Mouse (Mus musculus) liver, embryonic 14.5 days (tissue): ENCODE measurements around the gene Fhod1. TPM values are rescaled to one million over a fixed set of nuclear protein-coding genes. Genes with fewer than 3 reads are reported as not detected.

ENCODE experiments used
- ATAC-seq: fragments of 200-750 bp; cut with Nextera tagmentation; 2 replicates; pipeline ENCODE4 v1.8.0; 2017; ENCODE audit warnings: moderate number of reproducible peaks, mild to moderate bottlenecking, moderate library complexity; ENCODE audit not compliant: insufficient read depth
- DNase-seq, 3 experiments: peaks; one replicate each; pipeline ENCODE4 v3.0.0-alpha.2; 2012 to 2013; ENCODE audit warnings: low read depth in 3 of 3, low spot score in 3 of 3
- H3K27ac ChIP-seq: fragments of 300-500 bp; sonication (generic); 2 replicates; pipeline ENCODE4 v1.5.1; 2014; ENCODE audit warnings: moderate library complexity, mild to moderate bottlenecking, control low read depth, inconsistent platforms
- H3K27me3 ChIP-seq: fragments of 300-500 bp; sonication (generic); 2 replicates; pipeline ENCODE4 v1.6.1; 2014; ENCODE audit warnings: mild to moderate bottlenecking, low read length, moderate library complexity; ENCODE audit not compliant: control insufficient read depth, insufficient read depth
- H3K36me3 ChIP-seq: fragments of 300-500 bp; sonication (generic); replicated peaks from 2 replicates; pipeline ENCODE4 v1.6.1; 2014; ENCODE audit warnings: low read depth; ENCODE audit not compliant: control insufficient read depth, insufficient read depth
- H3K4me1 ChIP-seq, 2 experiments: fragments of 200-500 bp in 1 of 2; fragments of 300-500 bp in 1 of 2; sonication (generic) in 1 of 2; replicated peaks; 2 replicates each; pipeline ENCODE4 v1.6.1; 2012 to 2014; ENCODE audit warnings: antibody characterized with exemption in 1 of 2, inconsistent platforms in 1 of 2, low read length in 1 of 2; ENCODE audit not compliant: control insufficient read depth in 2 of 2, insufficient read depth in 2 of 2
- H3K4me2 ChIP-seq: fragments of 300-500 bp; sonication (generic); 2 replicates; pipeline ENCODE4 v1.6.1; 2014; ENCODE audit warnings: low read depth, mild to moderate bottlenecking, control low read depth, moderate library complexity
- H3K4me3 ChIP-seq, 2 experiments: fragments of 200-500 bp in 1 of 2; fragments of 300-500 bp in 1 of 2; sonication (generic) in 1 of 2; 2 replicates each; pipeline ENCODE4 v1.5.1; 2012 to 2014; ENCODE audit warnings: low read depth in 2 of 2, low read length in 2 of 2, mild to moderate bottlenecking in 2 of 2, control low read depth in 1 of 2, inconsistent platforms in 1 of 2, moderate library complexity in 1 of 2; ENCODE audit not compliant: insufficient read depth in 1 of 2
- H3K9ac ChIP-seq: fragments of 300-500 bp; sonication (generic); replicated peaks from 2 replicates; pipeline ENCODE4 v1.6.1; 2014; ENCODE audit warnings: mild to moderate bottlenecking, control low read depth, moderate library complexity
- H3K9me3 ChIP-seq: fragments of 300-500 bp; sonication (generic); 2 replicates; pipeline ENCODE4 v1.6.1; 2016; ENCODE audit warnings: low read length, mixed read lengths; ENCODE audit not compliant: control insufficient read depth
- CTCF ChIP-seq: IDR thresholded peaks from 2 replicates; pipeline ENCODE4 v1.5.1; 2016; ENCODE audit warnings: antibody characterized with exemption, low read depth, control low read depth
- EP300 ChIP-seq: IDR thresholded peaks from 2 replicates; pipeline ENCODE4 v1.6.1; 2016; ENCODE audit warnings: antibody characterized with exemption, low read depth
- WGBS: fragments of 180-500 bp; shearing (Covaris S2); extraction: QIAGEN DNeasy Blood & Tissue Kit; methylation state at CpG from one replicate; pipeline ENCODE4 v1.1.7; 2014; ENCODE audit not compliant: insufficient replicate concordance; 5-methylcytosine and 5-hydroxymethylcytosine counted together
- polyA plus RNA-seq, 2 experiments: library from polyadenylated mRNA; depleted of rRNA in 1 of 2; stranded (reverse) in 1 of 2; unstranded in 1 of 2; fragments of >200 nt; fragmentation: Nextera tagmentation in 1 of 2; extraction: Ambion mirVana in 1 of 2; gene quantifications; 2 replicates each; pipeline versions ENCODE4 v1.2.1 to v1.2.3; 2012 to 2014

The Fhod1 gene
- polyA plus RNA-seq, 2 experiments, result 0.42 to 4.4 TPM

- Histone ChIP-seq H3K27me3 (peaks cover 51% of the 10 kb centered on the region), H3K9me3 (no peaks in the 10 kb centered on the region), H3K4me3 (peak overlapping the region; percentile 45 to 57), H3K4me2 (peak overlapping the region; percentile 88), H3K9ac (no peak overlapping the region), H3K36me3 (no peaks in the 10 kb centered on the region), H3K27ac (no peak overlapping the region), H3K4me1 (peaks cover 8 to 9% of the 10 kb centered on the region in 2 experiments; a peak in 3 of 4 replicates)
- ATAC-seq, result no peak
- 2% methylated on average over 48 of the region's 48 CpGs for WGBS
- DNase-seq, result no peak
- TF ChIP-seq CTCF (no peak), EP300 (no peak)
These were observed 1.5 kb upstream of the Fhod1 start for GRCm38 (mm10) chr8:105349096-105349771.

- Histone ChIP-seq H3K9me3 (no peaks in the 10 kb centered on the region), H3K27me3 (peaks cover 51% of the 10 kb centered on the region), H3K27ac (no peak within 1 kb of the TSS), H3K4me3 (peak within 1 kb of the TSS; percentile 57 to 61), H3K36me3 (no peaks in the 10 kb centered on the region), H3K4me2 (peak within 1 kb of the TSS; percentile 88), H3K4me1 (peaks cover 8 to 9% of the 10 kb centered on the region in 2 experiments; a peak in 3 of 4 replicates), H3K9ac (peak within 1 kb of the TSS; percentile 61)
- TF ChIP-seq EP300, result no peak
- TF ChIP-seq CTCF, result peak; percentile 19; the same call in 1 of the 2 replicates
- ATAC-seq, result no peak
- DNase-seq, result no peak
- WGBS, result under 1% methylated on average over 34 of the region's 34 CpGs
These were observed 820 bp upstream of the Fhod1 start, which contains the start of gene Slc9a5 for GRCm38 (mm10) chr8:105348450-105349095. Gene Slc9a5 (plus strand): TSS chr8:105348843.

- no peak for TF ChIP-seq EP300
- TF ChIP-seq CTCF, result no peak
- ATAC-seq (0 out of 2 replicates have a peak, but pooled peaks have one; percentile 4), DNase-seq (no peak)
- H3K4me2 ChIP-seq, result peak overlapping the region; percentile 88
- H3K9me3 ChIP-seq, result no peaks in the 10 kb centered on the region
- peaks cover 9 to 10% of the 10 kb centered on the region in 2 experiments for H3K4me1 ChIP-seq
- H3K4me3 ChIP-seq, result peak overlapping the region; percentile 57 to 61
- H3K9ac ChIP-seq, result peak overlapping the region; percentile 61
- peaks cover 51% of the 10 kb centered on the region for H3K27me3 ChIP-seq
- 9% methylated on average over 34 of the region's 34 CpGs for WGBS
- H3K36me3 ChIP-seq, result no peaks in the 10 kb centered on the region
- no peak overlapping the region for H3K27ac ChIP-seq
These were observed 934 bp downstream of the Fhod1 start for GRCm38 (mm10) chr8:105346611-105347427.

- no peak overlapping the region for H3K9ac ChIP-seq
- peak overlapping the region; percentile 28; the same call in 1 of the 2 replicates for H3K4me2 ChIP-seq
- H3K27ac ChIP-seq, result no peak overlapping the region
- 26% methylated on average over 7 of the region's 7 CpGs for WGBS
- ATAC-seq (no peak), DNase-seq (no peak)
- TF ChIP-seq CTCF, result no peak
- no peak for TF ChIP-seq EP300
- H3K4me3 ChIP-seq, result no peak overlapping the region
- peaks cover 39% of the 10 kb centered on the region for H3K27me3 ChIP-seq
- no peaks in the 10 kb centered on the region for H3K36me3 ChIP-seq
- no peaks in the 10 kb centered on the region for H3K9me3 ChIP-seq
- peaks cover 9 to 15% of the 10 kb centered on the region in 2 experiments for H3K4me1 ChIP-seq
These were observed 2.4 kb downstream of the Fhod1 start for GRCm38 (mm10) chr8:105345061-105345975.
